Mouse (Mus musculus): ENCODE measurements at regions not wholly inside any gene's neighbourhood (a gene's known extent, or its start where the extent isn't known, plus 50 kb on each side); places are given as distances from the start of the nearest gene placed in this dataset.

GRCm38 (mm10) chr6:126242299-126242698 is 75.6 kb upstream of the Ntf3 start:
- Histone ChIP-seq H3K36me3 (ENCODE audit: control insufficient read depth, insufficient read depth) (no peaks in the 10 kb centered on the region), H3K27me3 (ENCODE audit: control insufficient read depth, insufficient read depth, insufficient read length) (no peaks in the 10 kb centered on the region), H3K79me3 (ENCODE audit: low read depth) (no peaks in the 10 kb centered on the region), H3K4me3 (ENCODE audit: insufficient read depth, poor library complexity, severe bottlenecking) (no peak overlapping the region), H3ac (ENCODE audit: control insufficient read depth, insufficient read length, low read depth) (no peak overlapping the region), H3K79me2 (ENCODE audit: control insufficient read depth, insufficient read depth) (no peaks in the 10 kb centered on the region)
- no peak for TF ChIP-seq USF1 (IDR thresholded peaks at IDR 0.05; ENCODE audit: low read depth)
- no peak for TF ChIP-seq CEBPB (IDR thresholded peaks at IDR 0.05; ENCODE audit: low read depth)
- TF ChIP-seq MYOG (IDR thresholded peaks at IDR 0.05; ENCODE audit: control insufficient read depth, extremely low read depth, insufficient read length): no peak
- TF ChIP-seq FOSL1 (IDR thresholded peaks at IDR 0.05; ENCODE audit: insufficient read depth, low read length, poor library complexity, severe bottlenecking): no peak
- TF ChIP-seq MYOD1 (IDR thresholded peaks at IDR 0.05; ENCODE audit: control insufficient read depth, insufficient read length, low read depth): no peak
- no peak for TF ChIP-seq CTCF (IDR thresholded peaks at IDR 0.05; ENCODE audit: control insufficient read depth, insufficient read depth, insufficient read length)
- no peak for TF ChIP-seq MAX (IDR thresholded peaks at IDR 0.05)

- Histone ChIP-seq H3K79me2 (ENCODE audit: control insufficient read depth, insufficient read depth) (no peaks in the 10 kb centered on the region), H3K36me3 (ENCODE audit: control insufficient read depth, insufficient read depth) (no peaks in the 10 kb centered on the region), H3K27me3 (ENCODE audit: control insufficient read depth, insufficient read depth, insufficient read length) (no peaks in the 10 kb centered on the region), H3K79me3 (ENCODE audit: low read depth) (no peaks in the 10 kb centered on the region), H3K4me3 (ENCODE audit: insufficient read depth, poor library complexity, severe bottlenecking) (no peak overlapping the region), H3ac (ENCODE audit: control insufficient read depth, insufficient read length, low read depth) (no peak overlapping the region)
- TF ChIP-seq MYOD1 (IDR thresholded peaks at IDR 0.05; ENCODE audit: control insufficient read depth, insufficient read length, low read depth) (no peak), FOSL1 (IDR thresholded peaks at IDR 0.05; ENCODE audit: insufficient read depth, low read length, poor library complexity, severe bottlenecking) (no peak), MAX (IDR thresholded peaks at IDR 0.05) (no peak), CEBPB (IDR thresholded peaks at IDR 0.05; ENCODE audit: low read depth) (no peak), MYOG (IDR thresholded peaks at IDR 0.05; ENCODE audit: control insufficient read depth, extremely low read depth, insufficient read length) (no peak), CTCF (IDR thresholded peaks at IDR 0.05; ENCODE audit: control insufficient read depth, insufficient read depth, insufficient read length) (no peak), USF1 (IDR thresholded peaks at IDR 0.05; ENCODE audit: low read depth) (no peak)
Measured at GRCm38 (mm10) chr6:126240256-126240655, 73.5 kb upstream of the Ntf3 start.
